Mouse (Mus musculus) E14TG2a.4 (cell line): Measurements from ENCODE around the gene Ddb1.

Experiments used
- CTCF ChIP-seq: conservative IDR thresholded peaks from 2 replicates; pipeline ENCODE4 v1.5.1; 2014; ENCODE audit warnings: low read length
- NANOG ChIP-seq: IDR thresholded peaks from 2 replicates; pipeline ENCODE4 v1.6.1; 2014; ENCODE audit warnings: borderline replicate concordance, low read length, mixed read lengths

DNA sequence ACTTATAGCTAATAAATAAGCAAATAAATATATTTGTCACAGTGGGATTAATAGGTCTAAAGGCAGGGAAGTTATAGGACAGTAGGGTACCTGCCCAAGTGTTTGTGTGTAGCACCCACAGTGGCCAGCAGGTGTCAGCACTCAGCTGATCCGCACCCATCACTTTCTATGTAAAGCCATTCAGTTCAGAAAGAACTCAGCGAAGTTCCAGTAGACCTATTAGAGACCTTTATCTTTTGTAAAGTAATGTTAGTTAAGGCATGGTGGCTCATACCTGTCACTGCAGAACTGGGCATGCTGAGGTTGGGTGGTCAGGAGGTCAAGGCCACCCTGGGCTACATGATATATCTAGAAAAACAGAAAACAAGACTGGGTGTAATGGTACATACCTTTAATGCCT lies 60.4 kb downstream of the Ddb1 start:
- peak; percentile 82 for TF ChIP-seq CTCF
- no peak for TF ChIP-seq NANOG
